Mouse (Mus musculus): Measurements from ENCODE around the gene Hist1h2bq. TPM values are rescaled to one million over a fixed set of nuclear protein-coding genes. Genes with fewer than 3 reads are reported as not detected.
A peak's percentile ranks its signal among the peaks of the same experiment; 100 is the strongest.
"Not testable (repeated sequence)": the region's sequence is repeated elsewhere in the genome, so short reads cannot be mapped to it uniquely, and the experiment has no call there.

Hist1h2bq gene
- polyA plus RNA-seq, 1 experiment from 2014 or later = 3.9 TPM

GRCm38 (mm10) chr13:21786899-21787629 is 22.9 kb downstream of the Hist1h2bq start, which contains the start of the genes Hist1h2an and Hist1h2bp:
Gene Hist1h2an, minus strand, starts transcription at chr13:21787218.
Gene Hist1h2bp, plus strand, starts transcription at chr13:21787461.
- not testable (repeated sequence) for H3K9me3 ChIP-seq (replicated peaks); H3K36me3 ChIP-seq; H3K27me3 ChIP-seq (replicated peaks)
- H3K27ac ChIP-seq (replicated peaks) = peak within 1 kb of the TSS; percentile 72
- H3K4me2 ChIP-seq = peak within 1 kb of the TSS; percentile 67
- peak within 1 kb of the TSS; percentile 40 for H3K4me3 ChIP-seq (replicated peaks)
- peaks cover 37% of the 10 kb centered on the region for H3K4me1 ChIP-seq
- under 1% methylated on average over 38 of the region's 63 CpGs for WGBS
- ATAC-seq (ENCODE audit: low FRiP score) = peak; percentile 96
- 0 out of 2 replicates have a peak within 1 kb of the TSS, but pooled peaks have one; percentile 34 for H3K9ac ChIP-seq (replicated peaks)

GRCm38 (mm10) chr13:21786189-21786898 is 23.7 kb downstream of the Hist1h2bq start:
- H3K9ac ChIP-seq (replicated peaks) = 0 out of 2 replicates have a peak overlapping the region, but pooled peaks have one; percentile 30

GRCm38 (mm10) chr13:21784311-21784710 is 25.7 kb downstream of the Hist1h2bq start:
- H3K4me3 ChIP-seq (replicated peaks) = no peak overlapping the region
- WGBS = 18% methylated on average over 6 of the region's 6 CpGs
- no peak overlapping the region; the same call in 1 of the 2 replicates for H3K9ac ChIP-seq (replicated peaks)
- H3K36me3 ChIP-seq = no peaks in the 10 kb centered on the region
- no peak for ATAC-seq (ENCODE audit: low FRiP score)
- no peaks in the 10 kb centered on the region for H3K9me3 ChIP-seq (replicated peaks)
- peak overlapping the region; percentile 72; the same call in 1 of the 2 replicates for H3K4me2 ChIP-seq
- H3K27me3 ChIP-seq (replicated peaks) = peaks cover 6% of the 10 kb centered on the region; the same call in 1 of the 2 replicates
- H3K4me1 ChIP-seq = peaks cover 42% of the 10 kb centered on the region
- H3K27ac ChIP-seq (replicated peaks) = peak overlapping the region; percentile 58; the same call in 1 of the 2 replicates

More at GRCm38 (mm10) chr13:21786189-21786898, 23.7 kb downstream of the Hist1h2bq start:
- no peak for ATAC-seq (ENCODE audit: low FRiP score)
- Histone ChIP-seq H3K27me3 (replicated peaks) (no peaks in the 10 kb centered on the region), H3K4me1 (peaks cover 37% of the 10 kb centered on the region), H3K9me3 (replicated peaks) (no peaks in the 10 kb centered on the region), H3K4me3 (replicated peaks) (peak overlapping the region; percentile 40), H3K36me3 (no peaks in the 10 kb centered on the region), H3K4me2 (peak overlapping the region; percentile 67), H3K27ac (replicated peaks) (peak overlapping the region; percentile 71)
- 3% methylated on average over 8 of the region's 8 CpGs for WGBS

- peaks cover 45% of the 10 kb centered on the region for H3K4me1 ChIP-seq
- H3K9ac ChIP-seq (replicated peaks) = no peak overlapping the region; the same call in 1 of the 2 replicates
- 2% methylated on average over 9 of the region's 9 CpGs for WGBS
- peak overlapping the region; percentile 72 for H3K4me2 ChIP-seq
- H3K36me3 ChIP-seq = no peaks in the 10 kb centered on the region
- peak overlapping the region; percentile 41 for H3K4me3 ChIP-seq (replicated peaks)
- H3K27ac ChIP-seq (replicated peaks) = peak overlapping the region; percentile 58; the same call in 1 of the 2 replicates
- H3K27me3 ChIP-seq (replicated peaks) = peaks cover 6% of the 10 kb centered on the region; the same call in 1 of the 2 replicates
- H3K9me3 ChIP-seq (replicated peaks) = no peaks in the 10 kb centered on the region
- no peak for ATAC-seq (ENCODE audit: low FRiP score)
These were observed 26.2 kb downstream of the Hist1h2bq start for GRCm38 (mm10) chr13:21783734-21784161.

- Histone ChIP-seq H3K36me3 (no peaks in the 10 kb centered on the region), H3K27ac (replicated peaks) (peak within 1 kb of the TSS; percentile 72), H3K27me3 (replicated peaks) (peaks cover 6% of the 10 kb centered on the region; the same call in 1 of the 2 replicates), H3K4me3 (replicated peaks) (peak within 1 kb of the TSS; percentile 41), H3K4me1 (peaks cover 43% of the 10 kb centered on the region), H3K4me2 (peak within 1 kb of the TSS; percentile 72), H3K9ac (replicated peaks) (peak within 1 kb of the TSS; percentile 45; the same call in 1 of the 2 replicates), H3K9me3 (replicated peaks) (no peaks in the 10 kb centered on the region)
- WGBS = under 1% methylated on average over 15 of the region's 20 CpGs
- ATAC-seq (ENCODE audit: low FRiP score) = peak; percentile 85
These were observed 26.8 kb downstream of the Hist1h2bq start, which contains the start of gene Hist1h3i for GRCm38 (mm10) chr13:21783255-21783617. Gene Hist1h3i, minus strand, starts transcription at chr13:21783370.

GRCm38 (mm10) chr13:21782361-21783254 is 27.4 kb downstream of the Hist1h2bq start:
- under 1% methylated on average over 15 of the region's 35 CpGs for WGBS
- not testable (repeated sequence) for H3K36me3 ChIP-seq; H3K27me3 ChIP-seq (replicated peaks); H3K9me3 ChIP-seq (replicated peaks); ATAC-seq (ENCODE audit: low FRiP score)
- H3K9ac ChIP-seq (replicated peaks) = peak overlapping the region; percentile 45; the same call in 1 of the 2 replicates
- peak overlapping the region; percentile 41 for H3K4me3 ChIP-seq (replicated peaks)
- H3K4me1 ChIP-seq = peaks cover 39% of the 10 kb centered on the region
- H3K4me2 ChIP-seq = peak overlapping the region; percentile 72
- peak overlapping the region; percentile 72 for H3K27ac ChIP-seq (replicated peaks)

GRCm38 (mm10) chr13:21781639-21782038 is 28.4 kb downstream of the Hist1h2bq start:
- Histone ChIP-seq H3K27me3 (replicated peaks) (peaks cover 6% of the 10 kb centered on the region; the same call in 1 of the 2 replicates), H3K4me1 (peaks cover 39% of the 10 kb centered on the region), H3K4me2 (no peak overlapping the region), H3K36me3 (no peaks in the 10 kb centered on the region), H3K9ac (replicated peaks) (no peak overlapping the region), H3K27ac (replicated peaks) (no peak overlapping the region), H3K4me3 (replicated peaks) (no peak overlapping the region), H3K9me3 (replicated peaks) (no peaks in the 10 kb centered on the region)
- no peak for ATAC-seq (ENCODE audit: low FRiP score)
- WGBS = 96% methylated on average over 1 of the region's 1 CpGs

GRCm38 (mm10) chr13:21781021-21781555 is 28.9 kb downstream of the Hist1h2bq start:
- H3K36me3 ChIP-seq = no peaks in the 10 kb centered on the region
- peaks cover 36% of the 10 kb centered on the region for H3K4me1 ChIP-seq
- WGBS = 49% methylated on average over 6 of the region's 6 CpGs
- no peak for ATAC-seq (ENCODE audit: low FRiP score)
- no peaks in the 10 kb centered on the region for H3K9me3 ChIP-seq (replicated peaks)
- H3K27me3 ChIP-seq (replicated peaks) = peaks cover 6% of the 10 kb centered on the region; the same call in 1 of the 2 replicates
- H3K27ac ChIP-seq (replicated peaks) = no peak overlapping the region
- no peak overlapping the region for H3K4me3 ChIP-seq (replicated peaks)
- H3K4me2 ChIP-seq = peak overlapping the region; percentile 89
- H3K9ac ChIP-seq (replicated peaks) = no peak overlapping the region; the same call in 1 of the 2 replicates

GRCm38 (mm10) chr13:21779767-21780731 is 29.9 kb downstream of the Hist1h2bq start, which contains the start of gene Hist1h1b:
Gene Hist1h1b, minus strand, starts transcription at chr13:21780625.
- H3K9me3 ChIP-seq (replicated peaks) = no peaks in the 10 kb centered on the region
- H3K27ac ChIP-seq (replicated peaks) = peak within 1 kb of the TSS; percentile 60
- peak within 1 kb of the TSS; percentile 50 for H3K9ac ChIP-seq (replicated peaks)
- under 1% methylated on average over 44 of the region's 44 CpGs for WGBS
- ATAC-seq (ENCODE audit: low FRiP score) = peak; percentile 4; the same call in 1 of the 2 replicates
- peak within 1 kb of the TSS; percentile 89 for H3K4me2 ChIP-seq
- peaks cover 6% of the 10 kb centered on the region; the same call in 1 of the 2 replicates for H3K27me3 ChIP-seq (replicated peaks)
- H3K36me3 ChIP-seq = no peaks in the 10 kb centered on the region
- H3K4me1 ChIP-seq = peaks cover 33% of the 10 kb centered on the region
- peak within 1 kb of the TSS; percentile 49 for H3K4me3 ChIP-seq (replicated peaks)
